12 mouse cellular contexts compared by ENCODE assay signal in genomic region chr2:75879791-75880190, GRCm38 (mm10). TPM values are rescaled to one million over a fixed set of nuclear protein-coding genes. Genes with fewer than 3 reads are reported as not detected.
A peak's percentile ranks its signal among the peaks of the same experiment; 100 is the strongest.
DNase-seq lines count a peak whose midpoint lies in the region; ATAC-seq and TF ChIP-seq lines count a peak whose summit lies in the region.
"Had no signal": no experiment of that assay in that cellular context is flagged by ENCODE, and none has a peak within 500 bp of the region (broad histone marks: within the 10 kb centered on the region; RNA-seq: fewer than 3 reads in every experiment).

No protein-coding gene starts in this region.

- TF ChIP-seq POLR2A in limb, embryonic 14.5 days (IDR thresholded peaks at IDR 0.05; ENCODE audit: borderline replicate concordance, extremely low read depth, insufficient read depth, insufficient read length) = no peak

- CTCF ChIA-PET in Patski (lab: Charles Lee) = interaction anchor here (1.5 to 2.2 kb wide), 4 partner anchors 19 to 276 kb away, joined by 4 to 9 read pairs (median 5); no protein-coding TSS in a partner anchor

- in situ Hi-C loops in Patski (cut with MboI; ENCODE audit: low pct_unique_long_range_greater_than_20kb) = loop anchor here (5.0 kb wide), 1 partner anchor 92 kb away; no protein-coding TSS in a partner anchor

- no peaks in the 10 kb centered on the region for H3K27me3 ChIP-seq in limb, embryonic 14.5 days (ENCODE audit: control insufficient read depth, insufficient read depth, low read length)
- no peaks in the 10 kb centered on the region for H3K27me3 ChIP-seq in limb, embryonic 10.5 days (ENCODE audit: low read depth, poor library complexity, severe bottlenecking)
- no peaks in the 10 kb centered on the region for H3K27me3 ChIP-seq in Patski
- H3K27me3 ChIP-seq: embryonic facial prominence, embryonic 15.5 days; heart, embryonic 15.5 days had no signal

- POLR2A ChIA-PET in Patski (lab: Charles Lee) = no interaction called here

- H3K9me3 ChIP-seq in limb, embryonic 14.5 days (ENCODE audit: control insufficient read depth, low read length) = no peaks in the 10 kb centered on the region
- no peaks in the 10 kb centered on the region for H3K9me3 ChIP-seq in limb, embryonic 10.5 days (replicated peaks)
- H3K9me3 ChIP-seq: embryonic facial prominence, embryonic 15.5 days; heart, embryonic 15.5 days; midbrain, embryonic 10.5 days had no signal

- WGBS in limb, embryonic 14.5 days = 41% methylated on average over 3 of the region's 3 CpGs
- 63% methylated on average over 3 of the region's 3 CpGs for whole genome bisulfite sequencing in limb, embryonic 10.5 days

- no peaks in the 10 kb centered on the region for H3K4me1 ChIP-seq in limb, embryonic 14.5 days (ENCODE audit: control insufficient read depth, insufficient read depth, low read length)
- H3K4me1 ChIP-seq in limb, embryonic 10.5 days = no peaks in the 10 kb centered on the region
- H3K4me1 ChIP-seq: embryonic facial prominence, embryonic 15.5 days; heart, embryonic 15.5 days; midbrain, embryonic 10.5 days had no signal

- H3K9ac ChIP-seq in limb, embryonic 14.5 days (ENCODE audit: low read depth, low read length, severe bottlenecking) = no peak overlapping the region
- H3K9ac ChIP-seq: embryonic facial prominence, embryonic 15.5 days; heart, embryonic 15.5 days had no signal

- H3K4me2 ChIP-seq in limb, embryonic 14.5 days (replicated peaks; ENCODE audit: low read depth, low read length, severe bottlenecking) = no peak overlapping the region
- H3K4me2 ChIP-seq: embryonic facial prominence, embryonic 15.5 days; heart, embryonic 15.5 days had no signal

- peak; percentile 68 for TF ChIP-seq CTCF in Patski (IDR thresholded peaks at IDR 0.05)

- H3K4me3 ChIP-seq in limb, embryonic 14.5 days (replicated peaks; ENCODE audit: low read length) = no peak overlapping the region
- no peak overlapping the region for H3K4me3 ChIP-seq in limb, embryonic 10.5 days
- H3K4me3 ChIP-seq: embryonic facial prominence, embryonic 15.5 days; heart, embryonic 15.5 days; midbrain, embryonic 10.5 days had no signal

- no peak for DNase-seq in frontal cortex, postnatal 14 days (ENCODE audit: low spot score in 2 of 2)
- DNase-seq in limb, embryonic 14.5 days (ENCODE audit: low spot score) = peak; percentile 51
- no peak for DNase-seq in limb, embryonic 10.5 days (ENCODE audit: low spot score)
- DNase-seq in Patski (ENCODE audit: low read depth, low spot score) = no peak
- DNase-seq in lung, postnatal 25 days (ENCODE audit: low spot score) = peak; percentile 16
- no peak for DNase-seq in urinary bladder, postnatal 36 days (ENCODE audit: low spot score in 2 of 2)
- DNase-seq: thymus, adult 18-20 months had no signal

- ATAC-seq in frontal cortex, adult (ENCODE audit: low TSS enrichment) = peak; percentile 86
- ATAC-seq in limb, embryonic 14.5 days (ENCODE audit: low FRiP score, low read depth) = no peak
- peak; percentile 35 for ATAC-seq in Patski
- no peak for ATAC-seq in CD4-positive, CD25-positive, alpha-beta regulatory T cell, adult 4 months

- no peak overlapping the region for H3K27ac ChIP-seq in limb, embryonic 14.5 days (replicated peaks; ENCODE audit: low read depth, low read length)
- H3K27ac ChIP-seq in limb, embryonic 10.5 days = no peak overlapping the region
- H3K27ac ChIP-seq: embryonic facial prominence, embryonic 15.5 days; heart, embryonic 15.5 days; midbrain, embryonic 10.5 days had no signal

- H3K36me3 ChIP-seq in limb, embryonic 14.5 days (ENCODE audit: control insufficient read depth, insufficient read depth, low read length) = no peaks in the 10 kb centered on the region
- peaks cover 14% of the 10 kb centered on the region for H3K36me3 ChIP-seq in limb, embryonic 10.5 days
- H3K36me3 ChIP-seq: embryonic facial prominence, embryonic 15.5 days; heart, embryonic 15.5 days had no signal

RNA-seq across cellular contexts. Expression of gene Agps, which starts 47.8 kb away (rescaled TPM):
- polyA plus RNA-seq in limb, embryonic 14.5 days (2012; rRNA removed) = 17.0 and 18.0 TPM in 2 replicates
- 27.5 and 34.1 TPM in 2 replicates for polyA plus RNA-seq in limb, embryonic 14.5 days (2014; fragmentation: Nextera tagmentation; extraction: Ambion mirVana)
- 44.5 and 46.6 TPM in 2 replicates for polyA plus RNA-seq in limb, embryonic 10.5 days (2016; fragmentation: Nextera tagmentation; extraction: Ambion mirVana)
- polyA plus RNA-seq in Patski (2021) = 37.0 TPM
- 10 to 100 TPM; 19.7 to 23.0 TPM for polyA plus RNA-seq in CD4-positive, CD25-positive, alpha-beta regulatory T cell, adult 4 months (2017; shearing (Covaris generic))

RNA-seq across cellular contexts. Expression of gene Ttc30b, which starts 58.6 kb away (rescaled TPM):
- 7.8 and 8.4 TPM in 2 replicates for polyA plus RNA-seq in limb, embryonic 14.5 days (2012; rRNA removed)
- polyA plus RNA-seq in limb, embryonic 14.5 days (2014; fragmentation: Nextera tagmentation; extraction: Ambion mirVana) = 10.8 and 11.2 TPM in 2 replicates
- polyA plus RNA-seq in limb, embryonic 10.5 days (2016; fragmentation: Nextera tagmentation; extraction: Ambion mirVana) = 4.1 and 6.0 TPM in 2 replicates
- polyA plus RNA-seq in Patski (2021) = 12.3 TPM
- 1 to 10 TPM; 2.2 to 2.5 TPM for polyA plus RNA-seq in CD4-positive, CD25-positive, alpha-beta regulatory T cell, adult 4 months (2017; shearing (Covaris generic))

Comparison
In these comparisons a context has a peak if more than half of its experiments do, and no peak if none do; other contexts are left out.
1. DNase-seq: peak in limb, embryonic 14.5 days (single experiment) and lung, postnatal 25 days (single experiment); none in frontal cortex, postnatal 14 days (0 of 2), limb, embryonic 10.5 days (single experiment), Patski (single experiment) and urinary bladder, postnatal 36 days (0 of 2).
2. ATAC-seq: peak in frontal cortex, adult (single experiment) and Patski (single experiment); none in limb, embryonic 14.5 days (single experiment) and CD4-positive, CD25-positive, alpha-beta regulatory T cell, adult 4 months (single experiment).